Mouse (Mus musculus): ENCODE results near the gene Spred1. TPM values are rescaled to one million over a fixed set of nuclear protein-coding genes. Genes with fewer than 3 reads are reported as not detected.

Gene Spred1
- polyA plus RNA-seq, 1 experiment from 2014 or later, result 6.9 TPM

- ATAC-seq (replicated peaks; ENCODE audit: insufficient number of reproducible peaks, insufficient read depth, low FRiP score, low read depth), result no peak
- WGBS, result 70% methylated on average over 9 of the region's 9 CpGs
- Histone ChIP-seq H3K27ac (no peak overlapping the region), H3K4me3 (no peak overlapping the region), H3K27me3 (no peaks in the 10 kb centered on the region), H3K4me1 (replicated peaks) (no peaks in the 10 kb centered on the region), H3K4me2 (no peak overlapping the region), H3K9me3 (replicated peaks) (no peaks in the 10 kb centered on the region), H3K36me3 (no peaks in the 10 kb centered on the region), H3K9ac (no peak overlapping the region)
These were observed 101.5 kb downstream of the Spred1 start for GRCm38 (mm10) chr2:117222651-117223050.

DNA sequence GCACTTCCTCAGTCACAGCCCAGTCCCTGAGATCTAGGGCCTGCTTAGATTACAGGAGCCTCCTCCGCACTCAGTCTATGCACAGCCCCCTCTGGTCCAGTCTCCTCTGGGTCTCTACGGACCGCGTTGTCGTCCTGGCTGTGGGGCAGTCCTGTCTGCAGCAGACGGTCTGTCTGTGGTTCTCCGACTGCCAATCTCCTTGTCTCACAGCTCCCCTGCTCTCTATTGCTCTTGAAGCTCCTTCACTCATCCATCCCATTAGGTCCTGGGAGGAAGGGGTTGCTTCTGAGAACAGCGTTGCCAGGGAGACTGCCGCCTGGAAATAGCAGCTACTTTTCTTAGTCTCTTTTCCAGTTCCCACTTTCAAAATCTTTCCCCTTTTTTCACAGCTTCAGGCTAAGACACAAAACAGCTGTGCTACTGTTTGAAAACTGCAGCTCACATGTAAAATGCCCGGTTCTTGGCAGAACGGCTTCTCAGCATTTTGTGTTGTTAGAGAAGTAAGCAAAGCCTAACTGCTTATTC lies 107.5 kb downstream of the Spred1 start:
- H3K9ac ChIP-seq, result no peak overlapping the region
- no peaks in the 10 kb centered on the region for H3K36me3 ChIP-seq
- H3K27ac ChIP-seq, result no peak overlapping the region
- H3K27me3 ChIP-seq, result peaks cover 8% of the 10 kb centered on the region
- 44% methylated on average over 11 of the region's 11 CpGs for WGBS
- H3K4me3 ChIP-seq, result no peak overlapping the region
- no peak overlapping the region for H3K4me2 ChIP-seq
- H3K4me1 ChIP-seq (replicated peaks), result no peaks in the 10 kb centered on the region
- no peaks in the 10 kb centered on the region for H3K9me3 ChIP-seq (replicated peaks)
- no peak for ATAC-seq (replicated peaks; ENCODE audit: insufficient number of reproducible peaks, insufficient read depth, low FRiP score, low read depth)

DNA sequence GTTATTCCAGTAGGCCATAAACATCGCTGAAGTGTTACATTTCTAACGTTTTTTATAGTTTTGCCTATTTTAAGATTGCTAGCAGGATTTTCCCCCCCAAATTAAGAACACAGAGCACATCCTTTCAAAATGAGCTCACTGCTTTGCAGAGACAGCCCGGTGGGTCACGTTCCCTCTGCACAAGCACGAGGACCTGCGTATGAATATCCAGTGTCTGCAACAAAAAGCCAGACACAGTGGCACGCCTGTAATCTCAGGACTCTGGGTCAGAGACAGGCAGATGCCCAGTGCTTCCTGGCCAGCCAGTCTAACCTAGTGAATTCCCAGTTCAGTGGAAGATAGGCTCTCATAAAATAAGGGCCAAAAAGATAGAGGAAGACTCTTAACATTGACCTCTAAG lies 109.1 kb downstream of the Spred1 start:
- 71% methylated on average over 7 of the region's 7 CpGs for WGBS

GRCm38 (mm10) chr2:117231257-117231656 lies 110.1 kb downstream of the Spred1 start:
- H3K27me3 ChIP-seq, result peaks cover 8% of the 10 kb centered on the region
- no peak for ATAC-seq (replicated peaks; ENCODE audit: insufficient number of reproducible peaks, insufficient read depth, low FRiP score, low read depth)
- no peak overlapping the region for H3K27ac ChIP-seq
- no peak overlapping the region for H3K4me3 ChIP-seq
- H3K9me3 ChIP-seq (replicated peaks), result no peaks in the 10 kb centered on the region
- no peaks in the 10 kb centered on the region for H3K36me3 ChIP-seq
- H3K4me2 ChIP-seq, result no peak overlapping the region
- no peaks in the 10 kb centered on the region for H3K4me1 ChIP-seq (replicated peaks)
- WGBS, result 4% methylated on average over 13 of the region's 13 CpGs
- H3K9ac ChIP-seq, result no peak overlapping the region

More for the DNA sequence above, 109.1 kb downstream of the Spred1 start:
- H3K36me3 ChIP-seq, result no peaks in the 10 kb centered on the region
- peaks cover 8% of the 10 kb centered on the region for H3K27me3 ChIP-seq
- no peak overlapping the region for H3K4me3 ChIP-seq
- no peak overlapping the region for H3K9ac ChIP-seq
- H3K27ac ChIP-seq, result no peak overlapping the region
- H3K4me1 ChIP-seq (replicated peaks), result no peaks in the 10 kb centered on the region
- no peak for ATAC-seq (replicated peaks; ENCODE audit: insufficient number of reproducible peaks, insufficient read depth, low FRiP score, low read depth)
- no peaks in the 10 kb centered on the region for H3K9me3 ChIP-seq (replicated peaks)
- H3K4me2 ChIP-seq, result no peak overlapping the region

MicroRNAs encoded within 50 kb of the gene (microRNA counts, 519-probe panel; counts per million panel counts)
- 2,693 counts per million, percentile 63 among the panel's probes with 10 or more counts for microRNA mmu-miR-674

Small RNA genes lying within 50 kb of the gene (microRNA-seq; reads per million reads assigned to microRNA genes)
- gene Mir674, result 723 reads per million, percentile 75 among the genes with 10 or more reads in this experiment

Other genes with a start within 250 kb of the Spred1 start
- not detected in 2 replicates for gene Tmco5, start 242.7 kb upstream of the Spred1 start, polyA plus RNA-seq (2015; fragmentation: Nextera tagmentation; extraction: Ambion mirVana)
- gene Fam98b, start 128.4 kb downstream of the Spred1 start, polyA plus RNA-seq (2015; fragmentation: Nextera tagmentation; extraction: Ambion mirVana), result 7.3 and 7.6 TPM in 2 replicates
- gene Rasgrp1, start 221.6 kb downstream of the Spred1 start, polyA plus RNA-seq (2015; fragmentation: Nextera tagmentation; extraction: Ambion mirVana), result 0.19 and 1.6 TPM in 2 replicates

Data from heart, embryonic 15.5 days (tissue).